Mouse (Mus musculus) natural killer cell, adult 2 months (primary cell): ENCODE measurements around the gene Osbpl9.

Experiments
- DNase-seq, 2 experiments: peaks; one replicate each; pipeline ENCODE4 v3.0.0; 2022; ENCODE audit warnings: low spot score in 2 of 2

Osbpl9 gene

GRCm38 (mm10) chr4:109105254-109105653, 96.8 kb downstream of the Osbpl9 start:
- no peak for DNase-seq

- no peak for DNase-seq
These were observed 98.8 kb downstream of the Osbpl9 start for GRCm38 (mm10) chr4:109103145-109103883.

GRCm38 (mm10) chr4:109102574-109102973, 99.5 kb downstream of the Osbpl9 start:
- DNase-seq: no peak

- DNase-seq: no peak
These were observed 103.2 kb downstream of the Osbpl9 start for GRCm38 (mm10) chr4:109098861-109099260.

GRCm38 (mm10) chr4:109094269-109094668, 107.8 kb downstream of the Osbpl9 start:
- no peak for DNase-seq

GRCm38 (mm10) chr4:109092344-109092743, 109.7 kb downstream of the Osbpl9 start:
- no peak for DNase-seq

GRCm38 (mm10) chr4:109091241-109091777, 110.8 kb downstream of the Osbpl9 start:
- DNase-seq: no peak

- no peak for DNase-seq
These were observed 112.1 kb downstream of the Osbpl9 start for GRCm38 (mm10) chr4:109089999-109090398.

GRCm38 (mm10) chr4:109089171-109089570, 112.9 kb downstream of the Osbpl9 start:
- DNase-seq: no peak

- DNase-seq: no peak
These were observed 122.0 kb downstream of the Osbpl9 start for GRCm38 (mm10) chr4:109080118-109080517.

GRCm38 (mm10) chr4:109079676-109080075, 122.4 kb downstream of the Osbpl9 start:
- DNase-seq: peak in 1 of 2 experiments; percentile 8

- no peak for DNase-seq
These were observed 123.1 kb downstream of the Osbpl9 start for GRCm38 (mm10) chr4:109078941-109079340.

GRCm38 (mm10) chr4:109073296-109073695, 128.8 kb downstream of the Osbpl9 start:
- no peak for DNase-seq

GRCm38 (mm10) chr4:109072891-109073290, 129.2 kb downstream of the Osbpl9 start:
- no peak for DNase-seq

- no peak for DNase-seq
These were observed 136.4 kb downstream of the Osbpl9 start for GRCm38 (mm10) chr4:109065714-109066113.

- DNase-seq: no peak
These were observed 137.1 kb downstream of the Osbpl9 start for GRCm38 (mm10) chr4:109064941-109065340.

GRCm38 (mm10) chr4:109059255-109059821, 142.7 kb downstream of the Osbpl9 start:
- no peak for DNase-seq

- DNase-seq: no peak
These were observed 144.4 kb downstream of the Osbpl9 start for GRCm38 (mm10) chr4:109057640-109058039.

GRCm38 (mm10) chr4:109056351-109056750, 145.7 kb downstream of the Osbpl9 start:
- DNase-seq: no peak

GRCm38 (mm10) chr4:109054003-109054402, 148.1 kb downstream of the Osbpl9 start:
- DNase-seq: no peak

- no peak for DNase-seq
These were observed 149.8 kb downstream of the Osbpl9 start for GRCm38 (mm10) chr4:109052282-109052681.

- DNase-seq: no peak
These were observed 153.8 kb downstream of the Osbpl9 start for GRCm38 (mm10) chr4:109048258-109048657.

GRCm38 (mm10) chr4:109043756-109044155, 158.3 kb downstream of the Osbpl9 start:
- no peak for DNase-seq
